Mouse (Mus musculus) embryo, embryonic 9.5 days (tissue): ENCODE measurements at regions not wholly inside any gene's neighbourhood (a gene's known extent, or its start where the extent isn't known, plus 50 kb on each side); places are given as distances from the start of the nearest gene placed in this dataset.
A peak's percentile ranks its signal among the peaks of the same experiment; 100 is the strongest.

ENCODE experiments used
- DNase-seq: peaks from one replicate; pipeline ENCODE4 v3.0.0-alpha.2; 2017; ENCODE audit errors: extremely low spot score

- no peak for DNase-seq
Measured at GRCm38 (mm10) chr16:77537351-77537750, 64.5 kb downstream of the Gm11146 start.

GRCm38 (mm10) chr16:77536746-77537145, 65.1 kb downstream of the Gm11146 start:
- peak; percentile 3 for DNase-seq

DNA sequence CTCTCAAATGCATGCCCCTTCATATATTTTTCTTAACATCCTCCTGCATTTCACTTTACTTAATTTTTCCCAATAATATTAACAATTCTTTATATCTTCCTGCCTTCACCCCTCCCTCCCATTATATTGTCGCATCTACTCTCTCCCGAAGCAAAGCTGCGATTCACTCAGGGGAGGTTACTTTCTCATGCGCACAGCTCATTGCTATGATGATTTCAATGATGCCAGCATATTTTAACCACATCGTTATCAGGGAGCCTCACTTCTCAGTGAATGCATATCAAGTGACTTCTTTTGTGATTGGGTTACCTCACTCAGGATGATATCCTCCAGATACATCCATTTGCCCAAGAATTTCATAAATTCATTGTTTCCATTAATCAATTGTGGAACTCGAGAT, 65.6 kb downstream of the Gm11146 start:
- no peak for DNase-seq

- DNase-seq = no peak
Measured at GRCm38 (mm10) chr16:77535021-77535420, 66.9 kb downstream of the Gm11146 start.

GRCm38 (mm10) chr16:77531596-77531995, 70.3 kb downstream of the Gm11146 start:
- DNase-seq = no peak

DNA sequence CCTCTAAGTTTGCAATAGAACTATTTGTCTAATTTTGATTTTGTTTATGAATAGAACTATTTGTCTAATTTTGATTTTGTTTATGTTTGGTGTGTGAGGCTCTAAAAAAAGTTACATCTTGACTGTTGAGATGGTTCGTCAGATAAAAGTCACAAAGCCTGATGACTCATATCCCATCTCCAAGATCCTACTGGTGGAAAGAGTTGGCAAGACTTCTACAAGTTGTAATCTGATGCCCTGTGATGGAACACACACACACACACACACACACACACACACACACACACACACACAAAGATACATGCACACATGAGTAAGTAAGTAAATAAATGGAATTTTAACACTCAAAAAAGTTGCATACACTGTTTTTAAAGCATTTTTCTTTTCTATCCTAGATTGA, 73.9 kb downstream of the Gm11146 start:
- DNase-seq = no peak

GRCm38 (mm10) chr16:77514606-77515005, 87.3 kb downstream of the Gm11146 start:
- no peak for DNase-seq

DNA sequence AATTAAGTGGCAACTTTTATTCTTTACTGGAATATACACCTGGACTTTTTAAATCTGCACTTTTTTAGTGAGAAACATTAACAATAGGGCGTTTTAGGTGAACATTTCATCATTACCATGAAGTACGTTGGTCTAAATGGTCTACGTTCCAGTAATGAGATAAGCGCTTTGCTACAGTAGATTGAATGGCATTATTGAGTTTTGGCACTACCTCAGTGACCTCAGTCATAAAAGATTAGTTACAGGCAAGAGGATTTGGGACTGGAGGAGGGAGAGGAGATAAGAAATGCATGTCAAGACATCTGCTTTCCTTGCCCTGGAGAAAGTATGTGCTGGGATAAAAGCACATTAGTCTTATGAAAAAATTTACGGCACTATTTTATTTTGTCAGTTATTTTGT, 98.3 kb downstream of the Gm11146 start:
- no peak for DNase-seq

DNA sequence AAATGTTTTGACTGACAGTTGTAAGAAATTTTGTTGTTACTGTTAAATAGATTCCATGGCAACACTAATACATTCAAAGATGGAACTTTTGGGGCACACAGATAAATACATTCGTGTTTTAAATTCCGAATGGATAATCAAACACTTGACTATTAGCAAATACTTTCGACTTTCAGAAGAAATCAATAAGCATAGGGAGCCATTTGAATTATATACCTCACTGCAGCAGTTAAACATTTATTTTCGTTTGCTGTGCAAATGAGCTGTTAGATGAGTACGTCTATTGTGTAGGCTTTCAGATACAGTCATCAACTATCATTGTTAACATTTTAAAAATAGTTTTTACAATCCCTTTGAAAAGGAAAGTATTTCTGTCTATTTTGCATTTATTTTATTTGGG, 99.0 kb downstream of the Gm11146 start:
- DNase-seq = no peak

DNA sequence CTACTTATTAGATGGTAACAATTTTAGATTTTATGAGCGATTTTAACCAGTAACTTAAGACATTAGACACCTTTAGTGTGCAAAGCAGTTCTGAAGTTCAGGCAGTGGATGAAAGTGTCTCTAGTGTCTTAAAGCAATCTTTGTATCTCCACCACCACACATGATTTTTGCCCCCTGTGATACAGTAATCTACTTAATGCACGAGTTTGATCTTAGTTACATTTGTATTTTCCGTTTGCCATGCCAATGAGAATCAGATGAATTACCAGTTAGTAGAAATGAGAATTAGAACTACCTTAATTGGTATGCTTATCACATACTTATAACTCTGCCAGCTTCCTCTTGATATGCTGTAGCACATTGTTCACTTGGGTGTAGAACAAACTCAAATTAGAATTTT, 99.9 kb downstream of the Gm11146 start:
- DNase-seq = no peak

DNA sequence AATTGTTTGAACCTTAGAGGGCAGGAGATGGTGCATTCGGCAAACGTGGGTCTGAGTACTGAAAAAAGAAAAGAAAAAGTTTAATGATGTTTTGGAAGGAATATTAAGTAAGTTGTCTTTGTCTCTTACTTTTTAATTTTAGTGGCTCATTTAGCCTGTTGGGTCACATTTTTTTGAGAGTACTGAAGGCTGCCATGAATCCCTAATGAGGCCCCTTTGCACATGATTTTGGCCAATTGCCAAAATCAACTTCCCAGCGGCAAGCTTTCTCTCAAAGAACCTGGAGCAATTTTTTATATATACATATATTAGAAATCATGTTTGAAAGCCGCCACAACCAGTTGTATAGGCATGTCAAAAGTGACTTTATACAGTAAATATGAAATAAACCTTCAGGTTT, 100.9 kb downstream of the Gm11146 start:
- no peak for DNase-seq

DNA sequence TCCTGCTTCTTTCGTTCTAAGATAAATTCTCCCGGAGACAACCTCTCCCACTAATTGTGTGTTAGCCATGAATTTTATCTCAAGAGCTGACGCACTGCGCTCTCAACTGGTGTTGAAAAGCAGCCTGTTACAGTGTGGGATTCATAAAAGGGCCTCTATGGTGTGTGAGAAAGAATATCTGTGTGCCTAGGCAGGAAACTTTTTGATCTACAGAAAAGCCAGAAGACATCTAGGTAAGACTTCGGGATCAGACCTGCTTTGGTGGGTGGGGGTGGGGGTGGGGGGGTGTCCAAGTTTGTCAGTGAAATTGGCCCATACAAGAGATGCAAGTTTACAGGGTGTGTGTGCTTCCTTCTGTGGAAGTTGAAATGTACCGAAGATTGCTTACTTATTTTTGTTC, 101.5 kb downstream of the Gm11146 start:
- no peak for DNase-seq

- DNase-seq = peak; percentile 30
Measured at GRCm38 (mm10) chr16:77499537-77500301, 102.2 kb downstream of the Gm11146 start.

GRCm38 (mm10) chr16:77495310-77495709, 106.6 kb downstream of the Gm11146 start:
- no peak for DNase-seq

DNA sequence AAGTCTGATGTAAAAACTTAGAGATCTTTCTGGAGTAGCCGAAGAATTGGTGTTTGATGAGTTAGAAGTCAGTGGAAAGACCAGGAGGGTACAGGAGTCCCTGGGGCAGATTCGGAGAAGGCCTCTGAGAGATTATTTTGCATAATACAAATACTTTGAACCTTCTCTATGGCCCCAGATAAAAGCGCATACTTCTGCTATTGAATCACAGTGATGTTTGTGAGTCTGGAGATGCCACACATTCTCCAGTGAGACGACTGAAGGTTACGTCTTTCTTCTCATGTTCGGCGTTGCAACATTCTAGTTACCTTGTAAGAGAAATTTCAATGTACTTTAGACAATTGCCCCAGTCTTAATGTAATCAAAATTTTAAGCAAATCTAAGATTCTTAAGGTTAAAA, 107.9 kb downstream of the Gm11146 start:
- no peak for DNase-seq

- no peak for DNase-seq
Measured at GRCm38 (mm10) chr16:77488155-77488554, 113.7 kb downstream of the Gm11146 start.

DNA sequence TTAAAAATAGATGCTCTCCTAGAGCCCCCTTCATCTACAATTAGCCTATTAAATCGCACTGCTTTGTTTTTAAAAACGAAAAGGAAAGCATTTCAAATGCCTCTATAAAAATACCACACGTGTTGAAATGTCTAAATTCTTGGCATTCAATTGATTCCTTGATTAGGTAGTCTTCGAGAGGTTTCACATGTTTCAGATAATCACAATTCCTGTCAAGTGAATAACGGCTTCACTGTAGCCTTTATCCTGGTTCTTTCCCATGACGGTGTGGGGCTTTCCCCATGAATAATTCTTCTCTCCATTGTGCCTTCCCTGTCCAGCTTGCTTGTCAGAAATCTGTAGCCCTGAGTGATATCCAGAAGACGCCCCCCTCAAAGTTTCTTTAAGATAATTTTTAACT, 122.1 kb downstream of the Gm11146 start:
- DNase-seq = no peak

DNA sequence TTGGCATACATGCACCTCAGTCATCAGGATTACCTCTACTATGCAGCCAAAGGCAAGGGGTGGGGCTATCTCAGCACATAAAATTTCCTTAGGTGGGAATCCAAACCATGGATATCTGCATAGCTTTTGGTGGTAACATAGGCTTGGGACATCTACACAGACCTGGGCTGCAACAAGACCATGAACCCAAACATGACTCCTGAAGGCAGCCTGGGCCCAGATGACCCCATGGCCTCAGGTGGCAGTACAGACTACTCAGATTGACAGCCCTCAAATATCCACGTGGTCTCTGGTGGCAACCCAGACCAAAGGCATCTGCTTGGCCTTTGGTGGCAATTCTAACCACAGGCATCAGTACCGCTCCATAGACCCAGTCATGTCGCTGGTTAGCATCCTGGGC, 130.0 kb downstream of the Gm11146 start:
- DNase-seq = no peak

GRCm38 (mm10) chr16:77469903-77470302, 132.0 kb downstream of the Gm11146 start:
- no peak for DNase-seq

GRCm38 (mm10) chr16:77469328-77469875, 132.5 kb downstream of the Gm11146 start:
- no peak for DNase-seq

DNA sequence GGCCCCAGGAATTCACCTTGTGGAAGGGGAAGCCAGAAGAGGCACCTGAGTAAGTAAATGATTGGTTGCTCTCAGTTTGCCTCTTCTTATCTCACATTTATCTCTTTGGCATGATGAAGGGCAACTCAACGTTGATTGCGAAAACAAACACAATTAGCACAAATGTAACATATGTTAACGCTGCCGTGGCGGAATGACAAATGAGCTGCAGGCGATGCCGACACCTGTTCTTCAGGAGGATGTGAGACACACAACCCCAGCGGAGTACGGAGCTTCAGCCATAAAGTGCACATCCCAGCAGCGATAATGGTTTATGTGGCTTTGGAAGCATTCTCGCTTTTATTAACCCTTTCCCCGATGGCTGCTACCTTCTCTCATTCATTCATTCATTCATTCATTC, 134.7 kb downstream of the Gm11146 start:
- no peak for DNase-seq

DNA sequence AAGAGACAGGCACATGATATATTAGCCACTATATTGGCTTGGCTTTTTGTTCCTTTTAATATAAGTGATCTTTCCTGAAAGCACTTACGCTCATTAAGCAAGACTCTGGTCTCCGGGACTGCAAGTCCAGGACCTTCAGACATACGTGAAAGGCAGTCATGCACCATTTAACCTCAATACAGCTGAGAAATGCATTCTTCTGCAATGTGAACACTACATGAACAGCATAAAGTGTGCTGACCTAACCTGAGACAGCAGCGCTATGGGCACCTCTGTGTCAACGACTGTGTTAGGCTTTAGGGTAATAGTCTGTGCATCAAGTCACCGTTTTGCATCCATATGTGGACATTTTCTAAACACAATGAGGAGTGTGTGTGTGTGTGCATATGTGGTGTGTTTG, 137.3 kb downstream of the Gm11146 start:
- DNase-seq = no peak

GRCm38 (mm10) chr16:77461922-77462321, 140.0 kb downstream of the Gm11146 start:
- no peak for DNase-seq

GRCm38 (mm10) chr16:77461459-77461858, 140.4 kb downstream of the Gm11146 start:
- DNase-seq = no peak
